Mouse (Mus musculus) embryonic facial prominence, embryonic 11.5 days (tissue): ENCODE measurements at regions not wholly inside any gene's neighbourhood (a gene's known extent, or its start where the extent isn't known, plus 50 kb on each side); places are given as distances from the start of the nearest gene placed in this dataset.
A peak's percentile ranks its signal among the peaks of the same experiment; 100 is the strongest.

ENCODE experiments used
- ATAC-seq: fragments of 200-750 bp; cut with Nextera tagmentation; replicated peaks from 2 replicates; pipeline ENCODE4 v1.8.0; 2017; ENCODE audit warnings: low read depth; ENCODE audit not compliant: insufficient number of reproducible peaks, low FRiP score, low TSS enrichment
- DNase-seq: peaks from one replicate; pipeline ENCODE4 v3.0.0-alpha.2; 2015; ENCODE audit warnings: low spot score
- H3K27ac ChIP-seq: fragments of 300-500 bp; sonication (generic); replicated peaks from 2 replicates; pipeline ENCODE4 v1.5.1; 2014; ENCODE audit warnings: mild to moderate bottlenecking, low read depth, low read length, control low read depth
- H3K27me3 ChIP-seq: fragments of 300-500 bp; sonication (generic); 2 replicates; pipeline ENCODE4 v1.6.1; 2014; ENCODE audit warnings: mild to moderate bottlenecking, low read length, moderate library complexity, mixed read lengths; ENCODE audit not compliant: control insufficient read depth, insufficient read depth
- H3K36me3 ChIP-seq: fragments of 300-500 bp; sonication (generic); replicated peaks from 2 replicates; pipeline ENCODE4 v1.6.1; 2014; ENCODE audit warnings: low read depth, mild to moderate bottlenecking, low read length, moderate library complexity, mixed read lengths; ENCODE audit not compliant: control insufficient read depth, insufficient read depth
- H3K4me1 ChIP-seq: fragments of 300-500 bp; sonication (generic); 2 replicates; pipeline ENCODE4 v1.6.1; 2014; ENCODE audit warnings: low read length, mixed read lengths; ENCODE audit not compliant: control insufficient read depth, insufficient read depth
- H3K4me2 ChIP-seq: fragments of 300-500 bp; sonication (generic); 2 replicates; pipeline ENCODE4 v1.6.1; 2014; ENCODE audit warnings: low read depth, mild to moderate bottlenecking, control low read depth, low read length, moderate library complexity
- H3K4me3 ChIP-seq: fragments of 300-500 bp; sonication (generic); 2 replicates; pipeline ENCODE4 v1.5.1; 2014; ENCODE audit warnings: low read depth, low read length, control low read depth
- H3K9ac ChIP-seq: fragments of 300-500 bp; sonication (generic); replicated peaks from 2 replicates; pipeline ENCODE4 v1.6.1; 2014; ENCODE audit warnings: mild to moderate bottlenecking, control low read depth, low read length
- H3K9me3 ChIP-seq: fragments of 300-500 bp; sonication (generic); replicated peaks from 2 replicates; pipeline ENCODE4 v1.6.1; 2016; ENCODE audit warnings: mild to moderate bottlenecking, low read length, inconsistent platforms, mixed read lengths; ENCODE audit not compliant: control insufficient read depth

DNA sequence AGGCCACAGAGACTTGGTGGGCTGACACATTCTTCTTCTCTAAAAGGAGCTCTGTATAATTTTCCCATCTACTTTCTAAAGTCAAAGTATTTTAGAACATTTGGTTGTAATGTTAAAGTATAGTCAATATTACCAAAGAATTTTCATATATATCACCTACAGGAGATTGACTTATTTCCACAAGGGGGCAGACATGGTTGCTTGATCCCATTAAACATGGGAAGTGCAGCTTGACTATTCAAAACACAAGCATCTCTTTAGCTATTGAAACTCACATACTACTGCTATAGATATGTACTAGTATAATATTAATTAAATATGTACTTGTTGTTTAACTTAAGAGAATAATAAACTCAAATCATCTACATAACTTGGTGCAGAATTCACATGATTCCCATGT lies 1302.6 kb upstream of the Prmt6 start:
- Histone ChIP-seq H3K9me3 (no peaks in the 10 kb centered on the region), H3K4me3 (no peak overlapping the region), H3K4me1 (no peaks in the 10 kb centered on the region), H3K27me3 (no peaks in the 10 kb centered on the region), H3K9ac (no peak overlapping the region), H3K4me2 (no peak overlapping the region), H3K36me3 (no peaks in the 10 kb centered on the region), H3K27ac (no peak overlapping the region)
- ATAC-seq (no peak), DNase-seq (peak; percentile 24)
